Mouse (Mus musculus): Measurements from ENCODE around the gene Sipa1l2.

Sipa1l2 gene

GRCm38 (mm10) chr8:125465156-125465821, 104.3 kb downstream of the Sipa1l2 start:
- DNase-seq (ENCODE audit: low read depth, low spot score) = no peak

GRCm38 (mm10) chr8:125462901-125463300, 106.7 kb downstream of the Sipa1l2 start:
- no peak for DNase-seq (ENCODE audit: low read depth, low spot score)

GRCm38 (mm10) chr8:125461504-125461903, 108.1 kb downstream of the Sipa1l2 start:
- peak; percentile 76 for DNase-seq (ENCODE audit: low read depth, low spot score)

GRCm38 (mm10) chr8:125460602-125461001, 109.0 kb downstream of the Sipa1l2 start:
- peak; percentile 14 for DNase-seq (ENCODE audit: low read depth, low spot score)

GRCm38 (mm10) chr8:125449048-125449447, 120.6 kb downstream of the Sipa1l2 start:
- DNase-seq (ENCODE audit: low read depth, low spot score) = no peak

GRCm38 (mm10) chr8:125447543-125447942, 122.1 kb downstream of the Sipa1l2 start:
- DNase-seq (ENCODE audit: low read depth, low spot score) = no peak

- no peak for DNase-seq (ENCODE audit: low read depth, low spot score)
Measured at GRCm38 (mm10) chr8:125446236-125446635, 123.4 kb downstream of the Sipa1l2 start.

GRCm38 (mm10) chr8:125445225-125445609, 124.4 kb downstream of the Sipa1l2 start:
- no peak for DNase-seq (ENCODE audit: low read depth, low spot score)

GRCm38 (mm10) chr8:125444457-125445224, 125.0 kb downstream of the Sipa1l2 start:
- DNase-seq (ENCODE audit: low read depth, low spot score) = no peak

- no peak for DNase-seq (ENCODE audit: low read depth, low spot score)
Measured at GRCm38 (mm10) chr8:125435320-125436100, 134.1 kb downstream of the Sipa1l2 start.

GRCm38 (mm10) chr8:125434151-125434550, 135.5 kb downstream of the Sipa1l2 start:
- DNase-seq (ENCODE audit: low read depth, low spot score) = no peak

- DNase-seq (ENCODE audit: low read depth, low spot score) = no peak
Measured at GRCm38 (mm10) chr8:125431321-125431720, 138.3 kb downstream of the Sipa1l2 start.

- no peak for DNase-seq (ENCODE audit: low read depth, low spot score)
Measured at GRCm38 (mm10) chr8:125430796-125431195, 138.8 kb downstream of the Sipa1l2 start.

- DNase-seq (ENCODE audit: low read depth, low spot score) = no peak
Measured at GRCm38 (mm10) chr8:125428979-125429690, 140.5 kb downstream of the Sipa1l2 start.

- no peak for DNase-seq (ENCODE audit: low read depth, low spot score)
Measured at GRCm38 (mm10) chr8:125423861-125424260, 145.7 kb downstream of the Sipa1l2 start.

- DNase-seq (ENCODE audit: low read depth, low spot score) = no peak
Measured at GRCm38 (mm10) chr8:125419202-125419830, 150.3 kb downstream of the Sipa1l2 start.

- no peak for DNase-seq (ENCODE audit: low read depth, low spot score)
Measured at GRCm38 (mm10) chr8:125416146-125416545, 153.5 kb downstream of the Sipa1l2 start.

- no peak for DNase-seq (ENCODE audit: low read depth, low spot score)
Measured at GRCm38 (mm10) chr8:125414651-125415050, 155.0 kb downstream of the Sipa1l2 start.

GRCm38 (mm10) chr8:125413001-125413909, 156.4 kb downstream of the Sipa1l2 start:
- DNase-seq (ENCODE audit: low read depth, low spot score) = peak; percentile 41

GRCm38 (mm10) chr8:125410646-125411045, 159.0 kb downstream of the Sipa1l2 start:
- no peak for DNase-seq (ENCODE audit: low read depth, low spot score)

Data from CD4-positive, CD25-positive, alpha-beta regulatory T cell, adult 2 months (primary cell).